Mouse (Mus musculus): Measurements from ENCODE around the gene Olfr474. TPM values are rescaled to one million over a fixed set of nuclear protein-coding genes. Genes with fewer than 3 reads are reported as not detected.
"Not testable (repeated sequence)": the region's sequence is repeated elsewhere in the genome, so short reads cannot be mapped to it uniquely, and the experiment has no call there.

Gene Olfr474
- not detected in 2 replicates for polyA plus RNA-seq (2015; fragmentation: Nextera tagmentation; extraction: Ambion mirVana)

DNA sequence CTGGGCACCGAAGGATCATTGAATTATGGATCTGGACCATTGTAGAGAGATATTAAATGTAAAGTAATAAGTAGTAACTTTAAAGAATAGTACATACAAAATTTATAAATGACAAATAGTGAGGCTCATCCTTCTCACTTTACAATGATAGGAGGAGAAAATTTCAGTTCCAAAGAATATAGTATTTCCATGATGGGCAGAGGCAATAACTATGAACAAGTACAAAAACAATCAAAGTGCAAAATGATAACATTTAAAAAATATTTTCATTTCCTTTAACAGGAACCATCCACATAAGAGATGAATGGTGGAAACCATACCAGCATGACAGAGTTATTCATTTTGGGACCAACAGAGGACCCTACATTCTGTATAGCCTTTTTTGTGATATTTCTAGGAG lies at the start of gene Olfr474:
Gene Olfr474 (plus strand): TSS at position 301 of the 400 bp plus-strand sequence.
- DNase-seq (ENCODE audit: low spot score) (no peak), ATAC-seq (replicated peaks; ENCODE audit: low FRiP score, low read depth) (no peak)
- no peak for TF ChIP-seq CTCF (IDR thresholded peaks at IDR 0.05; ENCODE audit: low read depth)
- Histone ChIP-seq H3K9ac (ENCODE audit: low read depth, low read length) (no peak within 1 kb of the TSS), H3K4me1 (replicated peaks; ENCODE audit: insufficient read depth, low read length) (no peaks in the 10 kb centered on the region), H3K4me2 (ENCODE audit: low read length) (no peak within 1 kb of the TSS), H3K9me3 (replicated peaks; ENCODE audit: low read length) (no peaks in the 10 kb centered on the region), H3K27me3 (ENCODE audit: insufficient read depth, low read length) (no peaks in the 10 kb centered on the region), H3K4me3 (replicated peaks; ENCODE audit: low read depth, low read length) (no peak within 1 kb of the TSS), H3K36me3 (ENCODE audit: insufficient read depth, low read length) (no peaks in the 10 kb centered on the region), H3K27ac (no peak within 1 kb of the TSS)
- whole genome bisulfite sequencing, result 81% methylated on average over 1 of the region's 1 CpGs

DNA sequence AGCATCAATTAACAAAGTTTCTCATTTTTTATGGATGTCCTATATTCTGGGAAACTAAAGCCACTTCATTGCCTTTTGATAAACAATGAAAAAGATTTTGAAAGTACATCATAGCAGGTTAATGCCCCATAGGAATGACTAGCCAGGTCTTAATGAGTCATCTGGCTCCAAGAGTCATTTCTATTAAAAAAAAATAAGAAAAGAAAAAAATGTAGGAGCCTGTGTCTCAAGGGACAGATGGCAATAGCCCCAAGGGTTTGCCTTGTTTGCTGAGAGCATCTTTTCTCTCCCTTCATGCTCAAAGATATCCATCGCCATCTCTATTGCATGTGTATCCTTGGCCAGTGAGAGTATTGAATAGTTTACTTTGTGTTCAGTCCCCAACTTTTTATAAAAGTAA lies 24.3 kb upstream of the Olfr474 start, which contains the start of gene Olfr473:
Gene Olfr473 (plus strand): TSS at position 301 of the 400 bp plus-strand sequence.
- no peak for TF ChIP-seq CTCF (IDR thresholded peaks at IDR 0.05; ENCODE audit: low read depth)
- Histone ChIP-seq H3K4me2 (ENCODE audit: low read length) (no peak within 1 kb of the TSS), H3K36me3 (ENCODE audit: insufficient read depth, low read length) (no peaks in the 10 kb centered on the region), H3K27ac (no peak within 1 kb of the TSS), H3K27me3 (ENCODE audit: insufficient read depth, low read length) (no peaks in the 10 kb centered on the region), H3K9me3 (replicated peaks; ENCODE audit: low read length) (no peaks in the 10 kb centered on the region), H3K4me3 (replicated peaks; ENCODE audit: low read depth, low read length) (no peak within 1 kb of the TSS), H3K4me1 (replicated peaks; ENCODE audit: insufficient read depth, low read length) (no peaks in the 10 kb centered on the region), H3K9ac (ENCODE audit: low read depth, low read length) (no peak within 1 kb of the TSS)
- DNase-seq (ENCODE audit: low spot score), result no peak
- no peak for ATAC-seq (replicated peaks; ENCODE audit: low FRiP score, low read depth)
- 90% methylated on average over 1 of the region's 1 CpGs for WGBS

DNA sequence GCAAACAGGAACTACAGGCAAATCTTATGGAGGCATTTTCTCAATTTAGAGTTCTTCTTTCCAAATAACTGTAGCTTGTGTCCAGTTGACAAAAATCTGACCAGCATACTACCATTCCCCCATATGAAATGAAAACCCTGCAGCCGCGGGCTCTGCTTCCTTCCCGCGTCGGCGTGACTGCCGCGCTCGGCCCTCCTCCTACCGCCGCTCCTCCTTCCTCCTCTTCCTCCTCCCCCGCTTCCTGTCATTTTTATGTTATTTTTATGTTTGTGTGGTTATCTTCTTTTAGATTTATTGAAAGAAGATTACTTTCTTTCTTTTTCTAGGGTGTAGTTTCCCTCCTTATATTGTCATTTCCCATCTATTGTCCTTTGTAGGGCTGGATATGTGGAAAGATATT lies 1.9 kb upstream of the Olfr474 start:
- not testable (repeated sequence) for H3K27ac ChIP-seq; H3K4me3 ChIP-seq (replicated peaks; ENCODE audit: low read depth, low read length); ATAC-seq (replicated peaks; ENCODE audit: low FRiP score, low read depth); H3K9me3 ChIP-seq (replicated peaks; ENCODE audit: low read length); H3K36me3 ChIP-seq (ENCODE audit: insufficient read depth, low read length); H3K4me2 ChIP-seq (ENCODE audit: low read length); H3K4me1 ChIP-seq (replicated peaks; ENCODE audit: insufficient read depth, low read length); DNase-seq (ENCODE audit: low spot score); H3K27me3 ChIP-seq (ENCODE audit: insufficient read depth, low read length); H3K9ac ChIP-seq (ENCODE audit: low read depth, low read length)
- 98% methylated on average over 12 of the region's 12 CpGs for whole genome bisulfite sequencing

DNA sequence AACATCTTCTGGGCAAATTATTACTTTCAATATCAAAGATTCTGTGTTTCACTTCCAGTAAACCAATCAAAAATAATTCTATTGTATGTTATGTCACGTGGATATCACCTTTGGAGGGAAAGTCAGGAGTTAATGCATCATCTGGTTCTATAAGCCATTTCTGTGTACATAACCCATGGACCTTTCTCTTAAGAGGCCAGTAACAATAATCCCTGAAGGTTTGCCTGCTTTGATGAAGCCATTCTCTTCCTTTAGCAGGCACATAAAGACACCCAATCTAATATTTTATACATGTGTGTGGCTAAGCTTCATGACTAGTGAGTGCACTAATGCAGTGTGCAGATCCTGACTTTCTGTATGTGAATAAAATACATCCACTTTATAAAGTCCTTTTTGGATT lies 10.1 kb downstream of the Olfr474 start, which contains the start of gene Olfr476:
Gene Olfr476 (plus strand): TSS at position 301 of the 400 bp plus-strand sequence.
- 48% methylated on average over 1 of the region's 1 CpGs for WGBS
- Histone ChIP-seq H3K9me3 (replicated peaks; ENCODE audit: low read length) (no peaks in the 10 kb centered on the region), H3K27ac (no peak within 1 kb of the TSS), H3K36me3 (ENCODE audit: insufficient read depth, low read length) (no peaks in the 10 kb centered on the region), H3K9ac (ENCODE audit: low read depth, low read length) (no peak within 1 kb of the TSS), H3K4me1 (replicated peaks; ENCODE audit: insufficient read depth, low read length) (no peaks in the 10 kb centered on the region), H3K4me3 (replicated peaks; ENCODE audit: low read depth, low read length) (no peak within 1 kb of the TSS), H3K27me3 (ENCODE audit: insufficient read depth, low read length) (no peaks in the 10 kb centered on the region), H3K4me2 (ENCODE audit: low read length) (no peak within 1 kb of the TSS)
- DNase-seq (ENCODE audit: low spot score) (no peak), ATAC-seq (replicated peaks; ENCODE audit: low FRiP score, low read depth) (no peak)
- TF ChIP-seq CTCF (IDR thresholded peaks at IDR 0.05; ENCODE audit: low read depth), result no peak

DNA sequence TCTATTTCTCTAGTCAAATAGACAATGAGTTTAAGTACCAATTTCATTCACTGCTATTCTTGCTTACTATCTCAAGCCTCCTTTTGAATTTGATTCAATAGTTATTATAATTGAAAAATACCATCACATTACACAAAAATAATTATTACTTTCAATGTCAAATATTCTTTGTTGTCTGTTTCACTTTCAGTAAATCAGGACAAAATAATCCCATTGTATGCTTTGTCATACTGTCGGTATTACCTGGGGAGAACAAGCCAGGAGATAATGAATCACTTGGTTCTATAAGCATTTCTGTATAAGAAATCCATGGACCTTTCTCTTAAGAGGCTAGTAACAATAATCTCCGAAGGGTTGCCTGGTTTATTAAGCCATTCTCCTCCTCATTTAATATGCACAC lies 31.9 kb downstream of the Olfr474 start, which contains the start of gene Olfr477:
Gene Olfr477 (plus strand): TSS at position 301 of the 400 bp plus-strand sequence.
- Histone ChIP-seq H3K27me3 (ENCODE audit: insufficient read depth, low read length) (no peaks in the 10 kb centered on the region), H3K9me3 (replicated peaks; ENCODE audit: low read length) (no peaks in the 10 kb centered on the region), H3K4me1 (replicated peaks; ENCODE audit: insufficient read depth, low read length) (no peaks in the 10 kb centered on the region), H3K36me3 (ENCODE audit: insufficient read depth, low read length) (no peaks in the 10 kb centered on the region), H3K4me3 (replicated peaks; ENCODE audit: low read depth, low read length) (no peak within 1 kb of the TSS), H3K27ac (no peak within 1 kb of the TSS), H3K9ac (ENCODE audit: low read depth, low read length) (no peak within 1 kb of the TSS), H3K4me2 (ENCODE audit: low read length) (no peak within 1 kb of the TSS)
- ATAC-seq (replicated peaks; ENCODE audit: low FRiP score, low read depth) (no peak), DNase-seq (ENCODE audit: low spot score) (no peak)
- no peak for TF ChIP-seq CTCF (IDR thresholded peaks at IDR 0.05; ENCODE audit: low read depth)
- 78% methylated on average over 2 of the region's 2 CpGs for WGBS

Other genes starting within 250 kb of the Olfr474 start
- gene Cyb5r2, start 196.6 kb upstream of the Olfr474 start, polyA plus RNA-seq (2015; fragmentation: Nextera tagmentation; extraction: Ambion mirVana), result 0.21 and 0.22 TPM in 2 replicates
- not detected in 2 replicates for gene Ovch2, start 153.4 kb upstream of the Olfr474 start, polyA plus RNA-seq (2015; fragmentation: Nextera tagmentation; extraction: Ambion mirVana)
- not detected in 2 replicates for gene Olfr467, start 142.4 kb upstream of the Olfr474 start, polyA plus RNA-seq (2015; fragmentation: Nextera tagmentation; extraction: Ambion mirVana)
- gene Olfr469, start 129.1 kb upstream of the Olfr474 start, polyA plus RNA-seq (2015; fragmentation: Nextera tagmentation; extraction: Ambion mirVana), result not detected in 2 replicates
- gene Olfr470, start 107.2 kb upstream of the Olfr474 start, polyA plus RNA-seq (2015; fragmentation: Nextera tagmentation; extraction: Ambion mirVana), result not detected in 2 replicates
- not detected in 2 replicates for gene Olfr472, start 56.7 kb upstream of the Olfr474 start, polyA plus RNA-seq (2015; fragmentation: Nextera tagmentation; extraction: Ambion mirVana)
- not detected in 2 replicates for gene Olfr473, start 24.2 kb upstream of the Olfr474 start, polyA plus RNA-seq (2015; fragmentation: Nextera tagmentation; extraction: Ambion mirVana)
- not detected in 2 replicates for gene Olfr476, start 10.2 kb downstream of the Olfr474 start, polyA plus RNA-seq (2015; fragmentation: Nextera tagmentation; extraction: Ambion mirVana)
- gene Olfr477, start 32.0 kb downstream of the Olfr474 start, polyA plus RNA-seq (2015; fragmentation: Nextera tagmentation; extraction: Ambion mirVana), result not detected in 2 replicates
- not detected in 2 replicates for gene Olfr478, start 79.3 kb downstream of the Olfr474 start, polyA plus RNA-seq (2015; fragmentation: Nextera tagmentation; extraction: Ambion mirVana)
- gene Olfr479, start 96.0 kb downstream of the Olfr474 start, polyA plus RNA-seq (2015; fragmentation: Nextera tagmentation; extraction: Ambion mirVana), result not detected in 2 replicates
- not detected in 2 replicates for gene Olfr480, start 112.7 kb downstream of the Olfr474 start, polyA plus RNA-seq (2015; fragmentation: Nextera tagmentation; extraction: Ambion mirVana)
- not detected in 2 replicates for gene Olfr481, start 125.2 kb downstream of the Olfr474 start, polyA plus RNA-seq (2015; fragmentation: Nextera tagmentation; extraction: Ambion mirVana)
- 0.12 and 0.13 TPM in 2 replicates for gene Olfr482, start 142.9 kb downstream of the Olfr474 start, polyA plus RNA-seq (2015; fragmentation: Nextera tagmentation; extraction: Ambion mirVana)
- not detected in 2 replicates for gene Olfr483, start 146.2 kb downstream of the Olfr474 start, polyA plus RNA-seq (2015; fragmentation: Nextera tagmentation; extraction: Ambion mirVana)
- not detected in 2 replicates for gene Olfr484, start 172.8 kb downstream of the Olfr474 start, polyA plus RNA-seq (2015; fragmentation: Nextera tagmentation; extraction: Ambion mirVana)
- gene Olfr485, start 205.2 kb downstream of the Olfr474 start, polyA plus RNA-seq (2015; fragmentation: Nextera tagmentation; extraction: Ambion mirVana), result not detected in 2 replicates
- not detected in 2 replicates for gene Olfr486, start 218.1 kb downstream of the Olfr474 start, polyA plus RNA-seq (2015; fragmentation: Nextera tagmentation; extraction: Ambion mirVana)

All from kidney, postnatal 0 days (tissue).